Mouse (Mus musculus): Measurements from ENCODE around the gene Map3k14.

GRCm38 (mm10) chr11:103215355-103215754, 51.9 kb downstream of the Map3k14 start:
- no peak for TF ChIP-seq CTCF (IDR thresholded peaks at IDR 0.05; ENCODE audit: extremely low read depth, insufficient read depth, insufficient read length, insufficient replicate concordance)
- TF ChIP-seq POLR2A (IDR thresholded peaks at IDR 0.05; ENCODE audit: low read depth, low read length), result no peak

All from spleen, adult 2 months (tissue).